Mouse (Mus musculus) heart, postnatal 0 days (tissue): ENCODE results near the gene Prkn. TPM values are rescaled to one million over a fixed set of nuclear protein-coding genes. Genes with fewer than 3 reads are reported as not detected.

ENCODE experiments used
- ATAC-seq: fragments of 200-750 bp; cut with Nextera tagmentation; 2 replicates; pipeline ENCODE4 v1.8.0; 2017; ENCODE audit warnings: low read depth, moderate number of reproducible peaks, moderate library complexity; ENCODE audit not compliant: insufficient read depth
- DNase-seq: peaks from one replicate; pipeline ENCODE4 v3.0.0-alpha.2; 2016; ENCODE audit warnings: low spot score
- H3K27ac ChIP-seq: fragments of 300-500 bp; sonication (generic); 2 replicates; pipeline ENCODE4 v1.5.1; 2014; ENCODE audit warnings: low read depth, mild to moderate bottlenecking
- H3K27me3 ChIP-seq: fragments of 300-500 bp; sonication (generic); 2 replicates; pipeline ENCODE4 v1.6.1; 2014; ENCODE audit warnings: low read length, mixed read lengths; ENCODE audit not compliant: control insufficient read depth, insufficient read depth
- H3K36me3 ChIP-seq: fragments of 300-500 bp; sonication (generic); replicated peaks from 2 replicates; pipeline ENCODE4 v1.6.1; 2014; ENCODE audit warnings: low read length, mixed read lengths; ENCODE audit not compliant: control insufficient read depth, insufficient read depth
- H3K4me1 ChIP-seq: fragments of 300-500 bp; sonication (generic); 2 replicates; pipeline ENCODE4 v1.6.1; 2014; ENCODE audit warnings: antibody characterized with exemption; ENCODE audit not compliant: control insufficient read depth, insufficient read depth
- H3K4me2 ChIP-seq: fragments of 300-500 bp; sonication (generic); 2 replicates; pipeline ENCODE4 v1.6.1; 2014; ENCODE audit warnings: low read depth, mild to moderate bottlenecking, low read length, moderate library complexity
- H3K4me3 ChIP-seq: fragments of 300-500 bp; sonication (generic); 2 replicates; pipeline ENCODE4 v1.5.1; 2014; ENCODE audit warnings: low read depth, low read length
- H3K9ac ChIP-seq: fragments of 300-500 bp; sonication (generic); replicated peaks from 2 replicates; pipeline ENCODE4 v1.6.1; 2014; ENCODE audit warnings: low read depth, low read length, mixed read lengths
- H3K9me3 ChIP-seq: fragments of 300-500 bp; sonication (generic); replicated peaks from 2 replicates; pipeline ENCODE4 v1.6.1; 2016; ENCODE audit warnings: low read length; ENCODE audit not compliant: control insufficient read depth
- CTCF ChIP-seq: IDR thresholded peaks from 2 replicates; pipeline ENCODE4 v1.5.1; 2016; ENCODE audit warnings: antibody characterized with exemption, control low read depth, low read depth
- EP300 ChIP-seq: IDR thresholded peaks from 2 replicates; pipeline ENCODE4 v1.6.1; 2016; ENCODE audit warnings: antibody characterized with exemption, low read depth
- WGBS: fragments of 180-500 bp; shearing (Covaris S2); extraction: QIAGEN DNeasy Blood & Tissue Kit; methylation state at CpG from one replicate; pipeline ENCODE4 v1.1.7; 2014; 5-methylcytosine and 5-hydroxymethylcytosine counted together
- polyA plus RNA-seq: library from polyadenylated mRNA; unstranded; fragments of >200 nt; fragmentation: Nextera tagmentation; extraction: Ambion mirVana; gene quantifications from 2 replicates; pipeline ENCODE4 v1.2.1, GENCODE M21; 2015
- total RNA-seq: library from RNA; depleted of rRNA; stranded (reverse); fragments of >200 nt; gene quantifications from 2 replicates; pipeline ENCODE4 v1.2.3, GENCODE M21; 2014; ENCODE audit warnings: low replicate concordance

Prkn gene
- total and polyA plus RNA-seq, 2 experiments from 2014 or later, result 4.5 to 14.2 TPM

- no peaks in the 10 kb centered on the region for H3K36me3 ChIP-seq
- no peaks in the 10 kb centered on the region for H3K4me1 ChIP-seq
- H3K9me3 ChIP-seq, result no peaks in the 10 kb centered on the region
- H3K4me3 ChIP-seq, result no peak overlapping the region
- no peak overlapping the region for H3K4me2 ChIP-seq
- no peaks in the 10 kb centered on the region for H3K27me3 ChIP-seq
- H3K9ac ChIP-seq, result no peak overlapping the region
- 69% methylated on average over 5 of the region's 5 CpGs for WGBS
- DNase-seq (no peak), ATAC-seq (no peak)
- no peak overlapping the region for H3K27ac ChIP-seq
- TF ChIP-seq EP300, result no peak
- no peak for TF ChIP-seq CTCF
Measured at GRCm38 (mm10) chr17:11888806-11889205, 1048.6 kb downstream of the Prkn start.

DNA sequence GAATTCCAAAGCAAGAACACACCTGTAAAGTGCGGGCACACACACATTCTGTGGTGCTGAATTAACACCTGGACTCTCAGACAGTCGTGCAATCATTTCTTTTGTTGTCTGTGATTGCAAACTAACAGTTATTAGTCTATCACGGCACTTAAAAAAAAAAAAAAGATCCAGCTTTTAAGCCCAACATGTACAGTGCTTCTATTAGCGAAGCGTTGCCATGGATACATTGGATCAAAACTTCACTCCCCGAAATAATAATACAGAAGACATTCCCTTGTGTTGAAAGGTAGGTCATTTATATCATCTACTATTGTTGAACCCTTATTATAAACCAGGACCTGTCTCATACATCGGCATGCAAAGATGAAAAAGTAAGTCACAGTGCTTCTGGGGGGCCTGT, 1060.1 kb downstream of the Prkn start:
- H3K27me3 ChIP-seq, result peaks cover 5% of the 10 kb centered on the region; the same call in 1 of the 2 replicates
- 82% methylated on average over 7 of the region's 7 CpGs for WGBS
- DNase-seq (no peak), ATAC-seq (no peak)
- no peak overlapping the region for H3K9ac ChIP-seq
- no peak overlapping the region for H3K4me2 ChIP-seq
- H3K4me3 ChIP-seq, result no peak overlapping the region
- H3K27ac ChIP-seq, result no peak overlapping the region
- no peaks in the 10 kb centered on the region for H3K36me3 ChIP-seq
- no peaks in the 10 kb centered on the region for H3K9me3 ChIP-seq
- no peaks in the 10 kb centered on the region for H3K4me1 ChIP-seq
- TF ChIP-seq CTCF (no peak), EP300 (no peak)

- no peak for TF ChIP-seq EP300
- no peak overlapping the region for H3K4me2 ChIP-seq
- H3K27me3 ChIP-seq, result peaks cover 4% of the 10 kb centered on the region; the same call in 1 of the 2 replicates
- no peaks in the 10 kb centered on the region for H3K9me3 ChIP-seq
- H3K27ac ChIP-seq, result no peak overlapping the region
- H3K9ac ChIP-seq, result no peak overlapping the region
- DNase-seq, result no peak
- H3K4me3 ChIP-seq, result no peak overlapping the region
- H3K36me3 ChIP-seq, result no peaks in the 10 kb centered on the region
- ATAC-seq, result no peak
- H3K4me1 ChIP-seq, result no peaks in the 10 kb centered on the region
- 59% methylated on average over 3 of the region's 3 CpGs for WGBS
Measured at GRCm38 (mm10) chr17:11901731-11902130, 1061.5 kb downstream of the Prkn start.

DNA sequence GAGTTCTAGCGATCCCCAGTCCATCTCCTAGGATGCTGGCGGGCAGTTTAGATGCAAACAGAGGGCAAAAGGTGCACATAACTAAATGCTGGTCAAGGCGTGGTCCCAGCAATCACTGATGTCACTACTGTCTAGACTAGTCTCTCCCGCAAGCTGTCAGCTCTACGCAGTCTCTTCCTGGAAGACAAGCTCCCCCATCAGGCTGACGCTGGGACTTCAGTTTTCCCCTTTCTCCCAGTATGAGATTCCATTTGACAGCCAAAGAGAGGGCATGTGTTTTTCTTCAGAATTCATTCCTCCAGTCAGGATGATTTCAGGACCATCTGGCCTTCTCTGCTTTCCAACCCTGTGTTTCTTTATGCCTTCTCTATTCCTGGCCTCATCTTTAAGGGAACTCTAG, 1062.8 kb downstream of the Prkn start:
- no peak for ATAC-seq
- Histone ChIP-seq H3K27ac (no peak overlapping the region), H3K4me3 (no peak overlapping the region), H3K9ac (no peak overlapping the region), H3K27me3 (no peaks in the 10 kb centered on the region), H3K4me2 (no peak overlapping the region), H3K4me1 (no peaks in the 10 kb centered on the region), H3K9me3 (no peaks in the 10 kb centered on the region), H3K36me3 (no peaks in the 10 kb centered on the region)
- DNase-seq, result no peak
- WGBS, result 35% methylated on average over 6 of the region's 6 CpGs
- TF ChIP-seq EP300 (no peak), CTCF (peak; percentile 38)

DNA sequence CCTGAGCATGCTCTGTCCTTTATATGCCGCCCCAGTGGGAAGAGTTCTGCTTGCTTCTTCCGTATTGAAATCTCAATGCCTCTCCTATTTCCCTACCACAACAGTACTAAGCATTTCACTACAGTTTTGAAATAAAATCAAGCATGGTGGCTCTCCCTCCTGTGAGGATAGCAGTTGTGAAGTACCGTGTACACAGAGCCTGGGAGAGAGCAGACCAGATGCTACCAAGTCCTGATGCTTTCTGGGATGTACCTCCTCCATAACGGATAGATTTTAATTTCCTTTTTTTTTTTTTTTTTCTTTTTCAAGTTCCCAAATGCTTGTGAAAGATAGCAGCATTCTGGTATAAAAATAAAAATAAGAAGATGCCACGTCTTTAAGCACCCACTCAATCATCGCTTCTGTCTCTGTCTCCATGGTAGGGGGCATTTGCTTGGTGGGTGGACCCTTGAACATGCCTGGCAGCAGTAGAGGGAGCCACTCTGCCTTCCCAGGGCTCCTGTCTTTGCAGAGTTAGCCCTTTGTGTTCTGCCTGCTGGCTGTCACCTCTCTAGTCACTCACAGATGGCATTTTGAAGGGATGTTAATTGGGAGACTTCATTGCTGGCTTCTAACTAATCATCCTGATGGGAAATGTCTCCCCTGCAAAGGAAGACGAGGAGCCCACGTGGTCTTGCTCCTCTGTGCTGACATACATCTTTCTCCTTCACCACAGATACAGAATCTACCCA, 1070.6 kb downstream of the Prkn start:
- no peak for ATAC-seq
- H3K9ac ChIP-seq, result no peak overlapping the region
- H3K36me3 ChIP-seq, result no peaks in the 10 kb centered on the region
- DNase-seq, result no peak
- H3K27me3 ChIP-seq, result peaks cover 25% of the 10 kb centered on the region; the same call in 1 of the 2 replicates
- TF ChIP-seq EP300, result no peak
- TF ChIP-seq CTCF, result no peak
- 0 out of 2 replicates have a peak, but pooled peaks cover 6% of the 10 kb centered on the region for H3K4me1 ChIP-seq
- H3K27ac ChIP-seq, result no peak overlapping the region
- H3K4me2 ChIP-seq, result no peak overlapping the region
- WGBS, result 62% methylated on average over 8 of the region's 8 CpGs
- no peaks in the 10 kb centered on the region for H3K9me3 ChIP-seq
- H3K4me3 ChIP-seq, result no peak overlapping the region

GRCm38 (mm10) chr17:11912136-11912535, 1072.0 kb downstream of the Prkn start:
- H3K36me3 ChIP-seq, result no peaks in the 10 kb centered on the region
- no peak for DNase-seq
- WGBS, result 83% methylated on average over 4 of the region's 4 CpGs

More at GRCm38 (mm10) chr17:11912136-11912535, 1072.0 kb downstream of the Prkn start:
- Histone ChIP-seq H3K4me2 (no peak overlapping the region), H3K27me3 (peaks cover 25% of the 10 kb centered on the region; the same call in 1 of the 2 replicates), H3K9ac (no peak overlapping the region), H3K4me3 (no peak overlapping the region), H3K4me1 (0 out of 2 replicates have a peak, but pooled peaks cover 6% of the 10 kb centered on the region), H3K27ac (no peak overlapping the region), H3K9me3 (no peaks in the 10 kb centered on the region)
- ATAC-seq, result no peak
- TF ChIP-seq CTCF (no peak), EP300 (no peak)
